Mouse (Mus musculus): ENCODE measurements at regions not wholly inside any gene's neighbourhood (a gene's known extent, or its start where the extent isn't known, plus 50 kb on each side); places are given as distances from the start of the nearest gene placed in this dataset.

DNA sequence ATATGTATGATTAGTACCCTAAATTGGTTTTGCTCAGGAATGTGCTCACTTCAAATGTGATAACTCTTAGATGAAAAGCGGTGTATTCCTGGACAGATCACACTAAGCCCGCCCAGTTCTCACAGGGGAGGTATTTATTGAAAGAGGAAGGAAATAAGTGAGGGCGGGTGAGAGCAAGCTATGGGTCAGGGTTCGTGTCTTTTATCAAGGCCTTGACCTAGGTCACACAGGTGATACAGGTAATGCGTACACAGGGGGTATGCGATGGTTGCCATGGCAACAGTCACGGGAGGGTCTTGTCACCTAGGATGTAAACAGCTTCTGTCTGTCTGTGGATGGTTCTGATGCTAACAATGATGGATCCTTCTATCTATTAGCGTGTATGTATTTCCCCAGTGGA lies 68.7 kb downstream of the Phlda1 start:
- Histone ChIP-seq H3K9ac (no peak overlapping the region), H3K4me1 (ENCODE audit: insufficient read depth) (peaks cover 31% of the 10 kb centered on the region), H3K4me3 (ENCODE audit: low read depth, low read length) (no peak overlapping the region), H3K4me2 (no peak overlapping the region), H3K27ac (ENCODE audit: low read depth) (no peak overlapping the region), H3K27me3 (ENCODE audit: insufficient read depth, low read length) (no peaks in the 10 kb centered on the region), H3K9me3 (ENCODE audit: low read depth, low read length) (no peaks in the 10 kb centered on the region), H3K36me3 (ENCODE audit: insufficient read depth) (no peaks in the 10 kb centered on the region)
- ATAC-seq (ENCODE audit: insufficient read depth), result no peak
- WGBS, result 62% methylated on average over 8 of the region's 8 CpGs
- DNase-seq, result no peak
- TF ChIP-seq CTCF (IDR thresholded peaks at IDR 0.05; ENCODE audit: low read depth), result no peak

DNA sequence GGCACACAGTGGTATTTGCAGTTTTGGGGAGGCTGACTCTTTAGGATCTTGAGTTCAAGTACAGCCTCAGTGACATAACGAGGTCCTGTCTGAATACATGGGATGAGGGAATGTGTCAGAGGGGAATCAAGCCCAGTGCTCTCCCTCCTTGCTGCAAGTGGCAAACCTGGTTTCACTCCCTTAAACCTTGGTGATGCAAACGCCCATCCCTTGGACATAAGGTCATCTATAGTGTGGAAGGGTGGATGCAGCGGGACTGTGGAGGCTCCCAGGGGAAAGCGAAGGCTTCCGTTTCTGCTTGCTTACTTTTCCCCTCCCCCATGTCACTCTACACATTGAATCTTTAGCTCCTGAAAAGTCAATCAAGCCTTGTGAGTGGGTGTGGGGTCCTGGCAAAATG lies 69.2 kb downstream of the Phlda1 start:
- ATAC-seq (ENCODE audit: insufficient read depth) (no peak), DNase-seq (no peak)
- TF ChIP-seq CTCF (IDR thresholded peaks at IDR 0.05; ENCODE audit: low read depth), result no peak
- H3K4me3 ChIP-seq (ENCODE audit: low read depth, low read length), result no peak overlapping the region
- 43% methylated on average over 5 of the region's 5 CpGs for WGBS
- H3K9ac ChIP-seq, result no peak overlapping the region
- H3K4me1 ChIP-seq (ENCODE audit: insufficient read depth), result peaks cover 32% of the 10 kb centered on the region
- H3K36me3 ChIP-seq (ENCODE audit: insufficient read depth), result no peaks in the 10 kb centered on the region
- no peaks in the 10 kb centered on the region for H3K27me3 ChIP-seq (ENCODE audit: insufficient read depth, low read length)
- peak overlapping the region; percentile 71; the same call in 1 of the 2 replicates for H3K27ac ChIP-seq (ENCODE audit: low read depth)
- H3K9me3 ChIP-seq (ENCODE audit: low read depth, low read length), result no peaks in the 10 kb centered on the region
- H3K4me2 ChIP-seq, result 0 out of 2 replicates have a peak overlapping the region, but pooled peaks have one; percentile 29

GRCm38 (mm10) chr10:111575926-111576325 lies 69.8 kb downstream of the Phlda1 start:
- peak; percentile 87 for ATAC-seq (ENCODE audit: insufficient read depth)
- TF ChIP-seq CTCF (IDR thresholded peaks at IDR 0.05; ENCODE audit: low read depth), result no peak
- Histone ChIP-seq H3K9ac (no peak overlapping the region), H3K4me2 (peak overlapping the region; percentile 29; the same call in 1 of the 2 replicates), H3K27ac (ENCODE audit: low read depth) (peak overlapping the region; percentile 71; the same call in 1 of the 2 replicates), H3K9me3 (ENCODE audit: low read depth, low read length) (no peaks in the 10 kb centered on the region), H3K4me1 (ENCODE audit: insufficient read depth) (peaks cover 30% of the 10 kb centered on the region), H3K36me3 (ENCODE audit: insufficient read depth) (no peaks in the 10 kb centered on the region), H3K27me3 (ENCODE audit: insufficient read depth, low read length) (no peaks in the 10 kb centered on the region), H3K4me3 (ENCODE audit: low read depth, low read length) (no peak overlapping the region)
- peak; percentile 73 for DNase-seq
- WGBS, result 16% methylated on average over 5 of the region's 5 CpGs

DNA sequence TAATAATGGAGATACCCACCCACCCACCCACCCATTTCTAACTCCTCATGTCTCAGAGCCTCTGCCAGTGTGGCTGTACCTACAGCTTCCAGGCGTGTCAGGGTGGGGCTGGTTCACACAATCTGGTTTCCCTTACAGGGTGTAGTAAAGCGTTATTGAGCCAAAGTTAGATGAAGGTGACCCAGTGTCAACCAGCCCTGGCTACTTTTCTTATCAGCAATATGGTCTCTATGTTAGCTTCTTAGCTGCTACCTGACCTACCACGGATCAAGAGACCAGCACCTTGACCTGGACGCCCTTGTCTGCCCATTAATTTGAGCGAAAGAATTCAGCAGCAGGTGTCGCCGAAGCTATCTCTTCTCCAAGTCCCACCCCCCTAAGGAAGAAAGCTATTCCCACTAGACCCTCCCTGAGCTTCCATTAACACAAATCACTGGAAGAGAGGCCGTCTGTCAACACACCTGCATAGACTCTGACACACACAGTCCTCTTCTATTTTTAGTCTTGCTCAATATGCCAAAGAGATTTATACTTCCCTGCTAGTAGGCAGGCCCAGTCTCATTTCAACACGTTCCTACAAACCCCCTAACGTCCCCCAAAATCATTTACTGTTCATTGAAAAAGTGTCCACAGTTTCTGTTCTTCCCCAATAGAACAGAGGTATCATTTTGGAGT lies 70.4 kb downstream of the Phlda1 start:
- Histone ChIP-seq H3K4me3 (ENCODE audit: low read depth, low read length) (no peak overlapping the region), H3K9ac (no peak overlapping the region), H3K9me3 (ENCODE audit: low read depth, low read length) (no peaks in the 10 kb centered on the region), H3K27me3 (ENCODE audit: insufficient read depth, low read length) (no peaks in the 10 kb centered on the region), H3K27ac (ENCODE audit: low read depth) (peak overlapping the region; percentile 16; the same call in 1 of the 2 replicates), H3K4me1 (ENCODE audit: insufficient read depth) (peaks cover 31% of the 10 kb centered on the region), H3K36me3 (ENCODE audit: insufficient read depth) (no peaks in the 10 kb centered on the region), H3K4me2 (no peak overlapping the region)
- no peak for DNase-seq
- TF ChIP-seq CTCF (IDR thresholded peaks at IDR 0.05; ENCODE audit: low read depth), result no peak
- WGBS, result 47% methylated on average over 10 of the region's 10 CpGs
- ATAC-seq (ENCODE audit: insufficient read depth), result peak; percentile 54

DNA sequence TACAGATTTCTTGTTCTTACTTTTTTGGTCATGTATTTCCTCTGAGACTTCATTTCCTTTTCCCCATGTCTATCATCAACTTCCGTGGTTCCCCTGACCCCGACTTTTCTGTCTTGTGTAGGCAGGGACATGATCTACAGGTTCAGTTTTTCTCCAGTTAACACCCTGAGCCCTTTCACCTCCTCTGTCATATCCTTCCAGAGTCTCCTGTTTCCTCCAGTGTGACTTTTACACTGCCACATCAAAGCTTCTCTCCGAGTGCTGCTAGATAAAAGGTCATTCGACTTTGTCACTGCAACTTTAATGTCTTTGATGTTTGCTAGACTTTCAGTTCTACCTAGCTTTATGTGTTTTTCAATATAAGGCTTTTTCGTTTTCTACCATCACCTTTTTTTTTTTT lies 72.5 kb downstream of the Phlda1 start:
- H3K4me1 ChIP-seq (ENCODE audit: insufficient read depth), result peaks cover 39% of the 10 kb centered on the region
- no peaks in the 10 kb centered on the region for H3K27me3 ChIP-seq (ENCODE audit: insufficient read depth, low read length)
- H3K4me3 ChIP-seq (ENCODE audit: low read depth, low read length), result no peak overlapping the region
- no peak for TF ChIP-seq CTCF (IDR thresholded peaks at IDR 0.05; ENCODE audit: low read depth)
- no peaks in the 10 kb centered on the region for H3K36me3 ChIP-seq (ENCODE audit: insufficient read depth)
- H3K4me2 ChIP-seq, result no peak overlapping the region
- no peaks in the 10 kb centered on the region for H3K9me3 ChIP-seq (ENCODE audit: low read depth, low read length)
- H3K9ac ChIP-seq, result no peak overlapping the region
- DNase-seq (no peak), ATAC-seq (ENCODE audit: insufficient read depth) (no peak)
- no peak overlapping the region for H3K27ac ChIP-seq (ENCODE audit: low read depth)
- WGBS, result 29% methylated on average over 5 of the region's 5 CpGs

GRCm38 (mm10) chr10:111579481-111579880 lies 73.4 kb downstream of the Phlda1 start:
- no peaks in the 10 kb centered on the region for H3K27me3 ChIP-seq (ENCODE audit: insufficient read depth, low read length)
- H3K36me3 ChIP-seq (ENCODE audit: insufficient read depth), result no peaks in the 10 kb centered on the region
- H3K4me2 ChIP-seq, result no peak overlapping the region
- no peak overlapping the region for H3K27ac ChIP-seq (ENCODE audit: low read depth)
- no peak overlapping the region for H3K4me3 ChIP-seq (ENCODE audit: low read depth, low read length)
- 24% methylated on average over 2 of the region's 2 CpGs for WGBS
- ATAC-seq (ENCODE audit: insufficient read depth) (no peak), DNase-seq (no peak)
- no peaks in the 10 kb centered on the region for H3K9me3 ChIP-seq (ENCODE audit: low read depth, low read length)
- H3K4me1 ChIP-seq (ENCODE audit: insufficient read depth), result peaks cover 39% of the 10 kb centered on the region
- no peak overlapping the region for H3K9ac ChIP-seq
- TF ChIP-seq CTCF (IDR thresholded peaks at IDR 0.05; ENCODE audit: low read depth), result no peak

GRCm38 (mm10) chr10:111580401-111581100 lies 74.5 kb downstream of the Phlda1 start:
- DNase-seq (no peak), ATAC-seq (ENCODE audit: insufficient read depth) (no peak)
- H3K4me1 ChIP-seq (ENCODE audit: insufficient read depth), result peaks cover 33% of the 10 kb centered on the region
- 30% methylated on average over 11 of the region's 11 CpGs for WGBS
- H3K27ac ChIP-seq (ENCODE audit: low read depth), result no peak overlapping the region
- H3K9me3 ChIP-seq (ENCODE audit: low read depth, low read length), result no peaks in the 10 kb centered on the region
- H3K4me2 ChIP-seq, result no peak overlapping the region
- H3K36me3 ChIP-seq (ENCODE audit: insufficient read depth), result no peaks in the 10 kb centered on the region
- H3K9ac ChIP-seq, result no peak overlapping the region
- no peak for TF ChIP-seq CTCF (IDR thresholded peaks at IDR 0.05; ENCODE audit: low read depth)
- H3K27me3 ChIP-seq (ENCODE audit: insufficient read depth, low read length), result no peaks in the 10 kb centered on the region
- H3K4me3 ChIP-seq (ENCODE audit: low read depth, low read length), result no peak overlapping the region

Measured in lung, embryonic 14.5 days (tissue).